Mouse (Mus musculus): Measurements from ENCODE around the gene Olfr1502. TPM values are rescaled to one million over a fixed set of nuclear protein-coding genes. Genes with fewer than 3 reads are reported as not detected.

Gene Olfr1502
- total and polyA plus RNA-seq, 2 experiments from 2014 or later, result not detected

DNA sequence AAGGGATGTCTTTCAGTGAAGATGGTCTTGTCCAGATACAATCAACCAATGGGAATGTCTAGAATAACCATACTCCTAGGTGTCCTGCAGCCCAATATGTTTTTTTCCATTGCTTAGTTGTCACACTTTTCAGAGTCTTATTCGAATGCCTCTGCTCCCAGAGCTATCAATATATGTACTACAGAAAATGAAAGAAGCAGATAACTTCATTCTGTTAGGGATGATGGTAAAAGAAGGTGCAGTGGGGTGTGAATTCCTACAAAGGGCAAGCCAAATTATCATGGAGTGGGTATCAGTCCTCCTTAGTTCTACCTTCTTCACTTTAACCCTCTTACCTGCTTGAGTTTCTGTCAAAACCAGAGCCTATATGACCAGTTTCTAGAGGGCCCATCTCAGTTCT, 36.2 kb downstream of the Olfr1502 start, which contains the start of gene Olfr1504:
TSS of gene Olfr1504 (minus strand) at position 101 of the 400 bp plus-strand sequence.
- DNase-seq (ENCODE audit: low spot score) (no peak), ATAC-seq (no peak)
- WGBS, result 72% methylated on average over 1 of the region's 1 CpGs

More for the DNA sequence above, 36.2 kb downstream of the Olfr1502 start, which contains the start of gene Olfr1504:
- Histone ChIP-seq H3K4me3 (ENCODE audit: low read length) (no peak within 1 kb of the TSS), H3K9ac (replicated peaks; ENCODE audit: low read length) (no peak within 1 kb of the TSS), H3K4me1 (ENCODE audit: insufficient read depth, low read length) (no peaks in the 10 kb centered on the region), H3K27me3 (ENCODE audit: insufficient read depth, low read length) (no peaks in the 10 kb centered on the region), H3K4me2 (ENCODE audit: low read depth, low read length) (no peak within 1 kb of the TSS), H3K27ac (no peak within 1 kb of the TSS), H3K9me3 (ENCODE audit: low read length) (no peaks in the 10 kb centered on the region), H3K36me3 (ENCODE audit: insufficient read depth, low read length) (no peaks in the 10 kb centered on the region)
- no peak for TF ChIP-seq CTCF (IDR thresholded peaks at IDR 0.05; ENCODE audit: low read depth)

Other genes with a start within 250 kb of the Olfr1502 start
- gene Olfr1487, start 244.4 kb upstream of the Olfr1502 start, total RNA-seq (2014; rRNA removed), result not detected in 2 replicates
- not detected in 2 replicates for gene Olfr1487, start 244.4 kb upstream of the Olfr1502 start, polyA plus RNA-seq (2015; fragmentation: Nextera tagmentation; extraction: Ambion mirVana)
- not detected in 2 replicates for gene Olfr1489, start 230.2 kb upstream of the Olfr1502 start, total RNA-seq (2014; rRNA removed)
- not detected in 2 replicates for gene Olfr1489, start 230.2 kb upstream of the Olfr1502 start, polyA plus RNA-seq (2015; fragmentation: Nextera tagmentation; extraction: Ambion mirVana)
- gene Olfr1490, start 210.7 kb upstream of the Olfr1502 start, total RNA-seq (2014; rRNA removed), result not detected in 2 replicates
- gene Olfr1490, start 210.7 kb upstream of the Olfr1502 start, polyA plus RNA-seq (2015; fragmentation: Nextera tagmentation; extraction: Ambion mirVana), result not detected in 2 replicates
- gene Olfr1491, start 164.5 kb upstream of the Olfr1502 start, total RNA-seq (2014; rRNA removed), result not detected in 2 replicates
- not detected in 2 replicates for gene Olfr1491, start 164.5 kb upstream of the Olfr1502 start, polyA plus RNA-seq (2015; fragmentation: Nextera tagmentation; extraction: Ambion mirVana)
- not detected in 2 replicates for gene Olfr1493-ps1, start 138.5 kb upstream of the Olfr1502 start, total RNA-seq (2014; rRNA removed)
- gene Olfr1493-ps1, start 138.5 kb upstream of the Olfr1502 start, polyA plus RNA-seq (2015; fragmentation: Nextera tagmentation; extraction: Ambion mirVana), result not detected in 2 replicates
- gene Olfr1494, start 122.1 kb upstream of the Olfr1502 start, total RNA-seq (2014; rRNA removed), result not detected in 2 replicates
- gene Olfr1494, start 122.1 kb upstream of the Olfr1502 start, polyA plus RNA-seq (2015; fragmentation: Nextera tagmentation; extraction: Ambion mirVana), result not detected in 2 replicates
- gene Olfr1495, start 97.2 kb upstream of the Olfr1502 start, total RNA-seq (2014; rRNA removed), result not detected in 2 replicates
- not detected in 2 replicates for gene Olfr1495, start 97.2 kb upstream of the Olfr1502 start, polyA plus RNA-seq (2015; fragmentation: Nextera tagmentation; extraction: Ambion mirVana)
- gene Olfr1496, start 83.9 kb upstream of the Olfr1502 start, total RNA-seq (2014; rRNA removed), result not detected in 2 replicates
- not detected in 2 replicates for gene Olfr1496, start 83.9 kb upstream of the Olfr1502 start, polyA plus RNA-seq (2015; fragmentation: Nextera tagmentation; extraction: Ambion mirVana)
- not detected in 2 replicates for gene Olfr1497, start 63.6 kb upstream of the Olfr1502 start, total RNA-seq (2014; rRNA removed)
- gene Olfr1497, start 63.6 kb upstream of the Olfr1502 start, polyA plus RNA-seq (2015; fragmentation: Nextera tagmentation; extraction: Ambion mirVana), result not detected in 2 replicates
- gene Olfr1499, start 42.3 kb upstream of the Olfr1502 start, total RNA-seq (2014; rRNA removed), result not detected in 2 replicates
- gene Olfr1499, start 42.3 kb upstream of the Olfr1502 start, polyA plus RNA-seq (2015; fragmentation: Nextera tagmentation; extraction: Ambion mirVana), result not detected in 2 replicates
- gene Olfr1500, start 31.3 kb upstream of the Olfr1502 start, total RNA-seq (2014; rRNA removed), result not detected in 2 replicates
- gene Olfr1500, start 31.3 kb upstream of the Olfr1502 start, polyA plus RNA-seq (2015; fragmentation: Nextera tagmentation; extraction: Ambion mirVana), result not detected in 2 replicates
- not detected in 2 replicates for gene Olfr1501, start 11.1 kb upstream of the Olfr1502 start, total RNA-seq (2014; rRNA removed)
- not detected in 2 replicates for gene Olfr1501, start 11.1 kb upstream of the Olfr1502 start, polyA plus RNA-seq (2015; fragmentation: Nextera tagmentation; extraction: Ambion mirVana)
- gene Olfr1504, start 36.1 kb downstream of the Olfr1502 start, total RNA-seq (2014; rRNA removed), result not detected in 2 replicates
- not detected in 2 replicates for gene Olfr1504, start 36.1 kb downstream of the Olfr1502 start, polyA plus RNA-seq (2015; fragmentation: Nextera tagmentation; extraction: Ambion mirVana)
- gene Olfr1505, start 51.7 kb downstream of the Olfr1502 start, total RNA-seq (2014; rRNA removed), result not detected in 2 replicates
- gene Olfr1505, start 51.7 kb downstream of the Olfr1502 start, polyA plus RNA-seq (2015; fragmentation: Nextera tagmentation; extraction: Ambion mirVana), result not detected in 2 replicates